Mouse (Mus musculus): ENCODE results near the gene Iqub. TPM values are rescaled to one million over a fixed set of nuclear protein-coding genes. Genes with fewer than 3 reads are reported as not detected.

The Iqub gene
- polyA plus RNA-seq, 1 experiment from 2014 or later: 0.04 TPM

DNA sequence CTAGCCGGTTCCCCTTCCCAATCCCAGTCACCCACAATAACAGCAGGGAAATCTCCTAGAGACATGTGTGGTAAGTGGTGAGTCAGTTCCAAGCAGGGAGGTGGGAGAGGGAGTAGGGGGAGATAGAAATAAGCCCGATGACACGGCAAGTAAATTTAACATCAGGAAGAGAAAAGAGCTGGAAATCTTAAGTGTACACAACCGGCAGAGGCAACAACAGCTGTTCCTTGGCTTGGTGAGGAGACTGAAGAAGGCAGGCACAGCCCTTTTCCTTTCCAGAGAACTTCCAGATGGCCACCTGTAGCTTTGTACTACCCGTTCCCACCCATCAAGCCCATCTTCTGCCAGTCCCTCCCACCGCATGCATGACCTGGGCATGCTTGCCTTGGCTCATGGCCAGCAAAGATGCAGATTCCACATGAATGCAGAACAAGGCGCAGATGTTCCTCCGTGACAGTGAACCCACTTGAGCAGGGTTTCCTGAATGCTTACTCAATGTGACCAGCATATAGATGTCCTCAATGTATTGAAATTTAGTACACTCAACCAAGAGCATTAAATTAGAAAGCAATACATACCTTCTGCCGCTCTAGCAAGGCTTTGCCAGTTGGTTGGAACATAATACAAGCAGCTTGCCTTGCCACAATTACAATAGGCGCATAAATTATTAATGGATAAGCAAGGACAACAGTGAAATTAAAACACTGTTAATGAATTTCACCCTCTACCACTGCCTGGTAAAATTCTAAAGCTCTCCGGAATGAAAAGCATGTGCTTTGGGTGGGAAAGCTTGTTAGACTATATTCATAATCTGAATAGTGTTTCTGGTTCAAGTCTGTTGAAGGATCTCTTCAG, 106.1 kb downstream of the Iqub start:
- WGBS: 57% methylated on average over 11 of the region's 11 CpGs
- Histone ChIP-seq H3K4me2 (ENCODE audit: low read depth, low read length) (no peak overlapping the region), H3K9ac (ENCODE audit: low read depth, low read length) (no peak overlapping the region), H3K9me3 (ENCODE audit: control insufficient read depth, low read length) (no peaks in the 10 kb centered on the region), H3K36me3 (ENCODE audit: control insufficient read depth, insufficient read depth, low read length) (no peaks in the 10 kb centered on the region), H3K4me1 (ENCODE audit: control insufficient read depth, insufficient read depth, low read length) (peaks cover 3% of the 10 kb centered on the region; the same call in 1 of the 2 replicates), H3K4me3 (ENCODE audit: low read length) (no peak overlapping the region), H3K27ac (ENCODE audit: low read length) (no peak overlapping the region), H3K27me3 (replicated peaks; ENCODE audit: control insufficient read depth, insufficient read depth, low read length) (no peaks in the 10 kb centered on the region)
- ATAC-seq: peak; percentile 68; the same call in 1 of the 2 replicates

DNA sequence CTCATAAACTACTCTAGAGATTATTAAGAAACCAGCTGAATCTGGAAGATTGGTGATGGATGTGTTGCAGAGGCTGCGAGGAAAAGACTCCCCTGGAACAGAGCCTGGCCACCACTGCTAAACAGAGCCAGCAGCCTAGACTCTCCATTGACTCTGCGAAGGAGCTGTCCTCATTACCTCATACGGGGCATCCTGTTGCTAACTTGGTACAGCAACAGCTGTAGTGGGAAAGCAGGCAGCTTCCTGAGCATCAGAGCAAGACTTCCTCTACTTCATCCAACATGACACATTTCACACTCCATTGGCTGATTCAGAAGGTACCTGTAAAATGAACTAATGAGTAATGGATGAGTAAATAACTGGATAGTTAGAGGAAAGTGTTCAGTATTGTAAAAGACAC, 107.1 kb downstream of the Iqub start:
- Histone ChIP-seq H3K27me3 (replicated peaks; ENCODE audit: control insufficient read depth, insufficient read depth, low read length) (no peaks in the 10 kb centered on the region), H3K4me2 (ENCODE audit: low read depth, low read length) (no peak overlapping the region), H3K27ac (ENCODE audit: low read length) (no peak overlapping the region), H3K4me3 (ENCODE audit: low read length) (no peak overlapping the region), H3K36me3 (ENCODE audit: control insufficient read depth, insufficient read depth, low read length) (no peaks in the 10 kb centered on the region), H3K4me1 (ENCODE audit: control insufficient read depth, insufficient read depth, low read length) (peaks cover 3% of the 10 kb centered on the region; the same call in 1 of the 2 replicates), H3K9ac (ENCODE audit: low read depth, low read length) (no peak overlapping the region), H3K9me3 (ENCODE audit: control insufficient read depth, low read length) (no peaks in the 10 kb centered on the region)
- WGBS: 47% methylated on average over 3 of the region's 3 CpGs
- ATAC-seq: no peak

DNA sequence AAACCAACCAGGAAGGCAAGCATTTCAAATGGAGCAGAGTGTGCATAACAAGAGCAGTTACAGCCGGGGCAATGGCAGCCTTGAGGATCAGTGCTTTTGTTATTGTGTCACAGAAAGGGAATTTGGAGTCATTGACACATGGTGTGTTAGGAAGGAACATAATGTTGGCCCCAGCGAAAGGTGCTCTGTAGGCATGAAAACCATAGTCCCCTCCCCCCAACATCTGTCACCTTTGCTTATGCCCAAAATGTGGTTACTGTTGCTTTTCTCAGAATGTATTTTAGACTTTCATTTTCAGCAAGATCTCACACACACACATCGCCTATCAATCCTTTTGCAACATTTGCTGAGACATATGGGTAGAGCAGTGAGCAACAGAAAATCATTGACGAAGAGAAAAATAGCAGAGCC, 117.6 kb downstream of the Iqub start:
- H3K4me2 ChIP-seq (ENCODE audit: low read depth, low read length): no peak overlapping the region
- H3K27me3 ChIP-seq (replicated peaks; ENCODE audit: control insufficient read depth, insufficient read depth, low read length): no peaks in the 10 kb centered on the region
- no peaks in the 10 kb centered on the region for H3K36me3 ChIP-seq (ENCODE audit: control insufficient read depth, insufficient read depth, low read length)
- ATAC-seq: no peak
- H3K4me3 ChIP-seq (ENCODE audit: low read length): no peak overlapping the region
- no peaks in the 10 kb centered on the region for H3K9me3 ChIP-seq (ENCODE audit: control insufficient read depth, low read length)
- no peak overlapping the region for H3K27ac ChIP-seq (ENCODE audit: low read length)
- H3K4me1 ChIP-seq (ENCODE audit: control insufficient read depth, insufficient read depth, low read length): no peaks in the 10 kb centered on the region
- H3K9ac ChIP-seq (ENCODE audit: low read depth, low read length): no peak overlapping the region
- 88% methylated on average over 4 of the region's 4 CpGs for WGBS

Other genes with a start within 250 kb of the Iqub start
- 380 and 393 TPM in 2 replicates for gene Ndufa5, start 12.9 kb upstream of the Iqub start, polyA plus RNA-seq (2015; fragmentation: Nextera tagmentation; extraction: Ambion mirVana)
- not detected in 2 replicates for gene Asb15, start 13.1 kb upstream of the Iqub start, polyA plus RNA-seq (2015; fragmentation: Nextera tagmentation; extraction: Ambion mirVana)
- gene Lmod2, start 82.7 kb upstream of the Iqub start, polyA plus RNA-seq (2015; fragmentation: Nextera tagmentation; extraction: Ambion mirVana): 0.09 TPM in 1 of 2 replicates, not detected in the other
- gene Wasl, start 149.9 kb upstream of the Iqub start, polyA plus RNA-seq (2015; fragmentation: Nextera tagmentation; extraction: Ambion mirVana): 76.6 and 85.0 TPM in 2 replicates
- not detected in 2 replicates for gene Hyal6, start 218.2 kb upstream of the Iqub start, polyA plus RNA-seq (2015; fragmentation: Nextera tagmentation; extraction: Ambion mirVana)
- gene Hyal4, start 233.3 kb upstream of the Iqub start, polyA plus RNA-seq (2015; fragmentation: Nextera tagmentation; extraction: Ambion mirVana): not detected in 2 replicates